Mouse (Mus musculus) heart, adult 2 months (tissue): Measurements from ENCODE around the gene Prdm5.

ENCODE experiments used
- CTCF ChIP-seq: fragments of 200-600 bp; IDR thresholded peaks from 2 replicates; pipeline ENCODE4 v1.8.1; 2022; ENCODE audit warnings: antibody characterized with exemption, mild to moderate bottlenecking, moderate library complexity
- EP300 ChIP-seq: fragments of 200-500 bp; IDR thresholded peaks from 2 replicates; pipeline ENCODE4 v1.6.1; 2011; ENCODE audit warnings: low read depth, low read length, control low read depth; ENCODE audit not compliant: insufficient read depth
- POLR2A ChIP-seq: fragments of 200-500 bp; IDR thresholded peaks from 2 replicates; pipeline ENCODE4 v1.6.1; 2011; ENCODE audit warnings: mild to moderate bottlenecking, low read depth, low read length, control low read depth; ENCODE audit not compliant: insufficient read depth

GRCm38 (mm10) chr6:65743871-65744202 lies 35.0 kb upstream of the Prdm5 start:
- no peak for TF ChIP-seq POLR2A
- no peak for TF ChIP-seq CTCF
- no peak for TF ChIP-seq EP300
